Mouse (Mus musculus) C2C12 (cell line): ENCODE data around the gene Mark4. TPM values are rescaled to one million over a fixed set of nuclear protein-coding genes. Genes with fewer than 3 reads are reported as not detected.

ENCODE experiments used
- H3K27me3 ChIP-seq: one replicate; pipeline ENCODE4 v1.6.1; 2011; ENCODE audit not compliant: control insufficient read depth, insufficient read depth, insufficient read length
- H3K36me3 ChIP-seq: one replicate; pipeline ENCODE4 v1.6.1; 2011; ENCODE audit not compliant: control insufficient read depth, insufficient read depth
- H3K4me3 ChIP-seq: one replicate; pipeline ENCODE4 v1.5.1; 2011; ENCODE audit warnings: mild to moderate bottlenecking, control low read depth; ENCODE audit not compliant: poor library complexity, insufficient read depth, severe bottlenecking
- H3K79me2 ChIP-seq: one replicate; pipeline ENCODE4 v1.6.1; 2011; ENCODE audit not compliant: control insufficient read depth, insufficient read depth
- H3K79me3 ChIP-seq: one replicate; pipeline ENCODE4 v1.6.1; 2011; ENCODE audit warnings: low read depth, control low read depth
- H3ac ChIP-seq: one replicate; pipeline ENCODE3; 2011; ENCODE audit warnings: low read depth; ENCODE audit not compliant: control insufficient read depth, insufficient read length
- CEBPB ChIP-seq: IDR thresholded peaks from one replicate; pipeline ENCODE4 v1.6.1; 2011; ENCODE audit warnings: low read depth, mild to moderate bottlenecking, control low read depth, moderate library complexity
- CTCF ChIP-seq: IDR thresholded peaks from one replicate; pipeline ENCODE4 v1.5.1; 2011; ENCODE audit not compliant: control insufficient read depth, insufficient read depth, insufficient read length
- FOSL1 ChIP-seq: IDR thresholded peaks from one replicate; pipeline ENCODE4 v1.8.0; 2011; ENCODE audit warnings: mild to moderate bottlenecking, low read length; ENCODE audit not compliant: poor library complexity, insufficient read depth, severe bottlenecking
- MAX ChIP-seq: IDR thresholded peaks from one replicate; pipeline ENCODE4 v1.6.1; 2011; ENCODE audit warnings: mild to moderate bottlenecking, control low read depth
- MYOD1 ChIP-seq: IDR thresholded peaks from one replicate; pipeline ENCODE4 v1.6.1; 2011; ENCODE audit warnings: low read depth; ENCODE audit not compliant: control insufficient read depth, insufficient read length
- MYOG ChIP-seq: IDR thresholded peaks from one replicate; pipeline ENCODE4 v1.6.1; 2011; ENCODE audit not compliant: control insufficient read depth, insufficient read length; ENCODE audit errors: extremely low read depth
- USF1 ChIP-seq: IDR thresholded peaks from one replicate; pipeline ENCODE4 v1.6.1; 2011; ENCODE audit warnings: low read depth, mild to moderate bottlenecking, control low read depth, moderate library complexity
- long read RNA-seq, 2 experiments: library from polyadenylated mRNA; unstranded; transcript quantifications; one replicate each; pipeline ENCODE4 v2.0.0; 2019 to 2020
- polyA plus RNA-seq: library from polyadenylated mRNA; unstranded; fragments of >200 nt; fragmentation: generic; extraction: Trizol; gene quantifications from one replicate; pipeline ENCODE4 v1.2.1, GENCODE M21; 2012; ENCODE audit warnings: missing spikeins

The Mark4 gene
- polyA plus RNA-seq: 12.9 TPM
- long read RNA-seq, experiment 1, partial matches to known transcripts: 0 of 3 reads
- long read RNA-seq, experiment 1, other reads (novel, unspliced or antisense): 1 of 3 reads
- long read RNA-seq, experiment 2, transcript Mark4-201 (17 exons, 3,886 nt): major isoform, 11 of 17 reads
- long read RNA-seq, experiment 2, partial matches to known transcripts: 5 of 17 reads
- long read RNA-seq, experiment 2, other reads (novel, unspliced or antisense): 1 of 17 reads

- Histone ChIP-seq H3K79me2 (peaks cover 24% of the 10 kb centered on the region), H3K4me3 (peak within 1 kb of the TSS; percentile 57), H3K36me3 (no peaks in the 10 kb centered on the region), H3K79me3 (peaks cover 3% of the 10 kb centered on the region), H3K27me3 (no peaks in the 10 kb centered on the region), H3ac (peak within 1 kb of the TSS; percentile 77)
- TF ChIP-seq MAX (no peak), MYOD1 (no peak), USF1 (no peak), CTCF (no peak), CEBPB (no peak), MYOG (no peak), FOSL1 (no peak)
Measured at GRCm38 (mm10) chr7:19458591-19459111, at the start of gene Mark4. Gene Mark4 (minus strand): TSS chr7:19458821.

GRCm38 (mm10) chr7:19507612-19507981 is 49.0 kb upstream of the Mark4 start:
- H3K36me3 ChIP-seq: no peaks in the 10 kb centered on the region
- H3K4me3 ChIP-seq: peak overlapping the region; percentile 72
- TF ChIP-seq MYOG (no peak), CEBPB (no peak), MAX (no peak), CTCF (no peak), USF1 (no peak), MYOD1 (no peak), FOSL1 (no peak)
- no peaks in the 10 kb centered on the region for H3K79me3 ChIP-seq
- H3ac ChIP-seq: peak overlapping the region; percentile 76
- peaks cover 11% of the 10 kb centered on the region for H3K79me2 ChIP-seq
- H3K27me3 ChIP-seq: no peaks in the 10 kb centered on the region

- peaks cover 11% of the 10 kb centered on the region for H3K79me2 ChIP-seq
- peak overlapping the region; percentile 72 for H3K4me3 ChIP-seq
- H3K79me3 ChIP-seq: no peaks in the 10 kb centered on the region
- TF ChIP-seq MAX (no peak), CTCF (no peak), USF1 (no peak), MYOD1 (no peak), FOSL1 (no peak), MYOG (no peak), CEBPB (no peak)
- H3K36me3 ChIP-seq: no peaks in the 10 kb centered on the region
- peak overlapping the region; percentile 76 for H3ac ChIP-seq
- H3K27me3 ChIP-seq: no peaks in the 10 kb centered on the region
Measured at GRCm38 (mm10) chr7:19506969-19507611, 48.5 kb upstream of the Mark4 start.

GRCm38 (mm10) chr7:19506326-19506725 is 47.7 kb upstream of the Mark4 start:
- Histone ChIP-seq H3K79me2 (peaks cover 11% of the 10 kb centered on the region), H3K36me3 (no peaks in the 10 kb centered on the region), H3K79me3 (no peaks in the 10 kb centered on the region), H3K4me3 (no peak overlapping the region), H3K27me3 (no peaks in the 10 kb centered on the region), H3ac (no peak overlapping the region)
- TF ChIP-seq MYOG (no peak), CEBPB (no peak), FOSL1 (no peak), CTCF (no peak), USF1 (no peak), MAX (no peak), MYOD1 (no peak)

GRCm38 (mm10) chr7:19503481-19504068 is 45.0 kb upstream of the Mark4 start:
- no peak overlapping the region for H3ac ChIP-seq
- no peak for TF ChIP-seq MYOD1
- TF ChIP-seq CTCF: peak; percentile 19
- no peak for TF ChIP-seq MYOG
- no peak for TF ChIP-seq USF1
- TF ChIP-seq FOSL1: no peak
- TF ChIP-seq MAX: no peak
- H3K27me3 ChIP-seq: no peaks in the 10 kb centered on the region
- no peaks in the 10 kb centered on the region for H3K79me2 ChIP-seq
- no peak overlapping the region for H3K4me3 ChIP-seq
- no peaks in the 10 kb centered on the region for H3K79me3 ChIP-seq
- H3K36me3 ChIP-seq: no peaks in the 10 kb centered on the region
